Mouse (Mus musculus) E14TG2a.4 (cell line): ENCODE results near the gene Slc15a5.

ENCODE experiments used
- CTCF ChIP-seq: conservative IDR thresholded peaks from 2 replicates; pipeline ENCODE4 v1.5.1; 2014; ENCODE audit warnings: low read length
- NANOG ChIP-seq: IDR thresholded peaks from 2 replicates; pipeline ENCODE4 v1.6.1; 2014; ENCODE audit warnings: borderline replicate concordance, low read length, mixed read lengths
- POU5F1 ChIP-seq: IDR thresholded peaks from 2 replicates; pipeline ENCODE4 v1.6.1; 2014; ENCODE audit warnings: low read length, borderline replicate concordance

- TF ChIP-seq CTCF: no peak
- no peak for TF ChIP-seq NANOG
- no peak for TF ChIP-seq POU5F1
Measured at GRCm38 (mm10) chr6:138072963-138073339, 6.8 kb downstream of the Slc15a5 start.
